Mouse (Mus musculus): ENCODE measurements at regions not wholly inside any gene's neighbourhood (a gene's known extent, or its start where the extent isn't known, plus 50 kb on each side); places are given as distances from the start of the nearest gene placed in this dataset.

GRCm38 (mm10) chr10:27994376-27995034 lies 80.1 kb upstream of the Ptprk start:
- no peak for DNase-seq
- intact Hi-C loops (cut with DNase I), result no loop called here

- intact Hi-C loops (cut with DNase I), result no loop called here
- no peak for DNase-seq
Measured at GRCm38 (mm10) chr10:27995035-27995399, 79.6 kb upstream of the Ptprk start.

DNA sequence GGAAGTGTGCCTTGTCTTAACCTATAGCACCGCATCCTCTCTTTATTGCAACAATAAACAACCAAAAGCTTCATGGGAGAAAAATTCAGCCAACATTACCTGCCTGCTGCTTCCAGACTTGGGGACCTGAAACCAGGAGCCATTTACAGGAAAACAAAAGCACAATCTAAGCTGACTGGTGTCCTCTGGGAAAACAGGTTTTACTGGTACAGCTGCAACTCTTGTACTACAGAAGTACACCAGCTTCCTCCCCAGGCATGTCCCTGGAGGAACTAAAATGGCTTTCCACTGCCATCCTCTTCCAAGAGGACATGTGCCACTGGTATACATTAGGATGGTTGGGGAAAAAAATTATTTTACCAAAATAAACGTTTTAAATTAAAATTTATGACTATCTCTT lies 63.9 kb upstream of the Ptprk start:
- no peak for DNase-seq
- intact Hi-C loops (cut with DNase I), result no loop called here

- DNase-seq, result no peak
- intact Hi-C loops (cut with DNase I), result no loop called here
Measured at GRCm38 (mm10) chr10:28012135-28012534, 62.5 kb upstream of the Ptprk start.

- intact Hi-C loops (cut with DNase I), result no loop called here
- DNase-seq, result no peak
Measured at GRCm38 (mm10) chr10:28013401-28013800, 61.2 kb upstream of the Ptprk start.

- no peak for DNase-seq
- intact Hi-C loops (cut with DNase I), result no loop called here
Measured at GRCm38 (mm10) chr10:28014306-28014825, 60.3 kb upstream of the Ptprk start.

Data from left cerebral cortex, postnatal 4 days (tissue).